Mouse (Mus musculus) T-helper 1 cell (primary cell): ENCODE results near the gene Zscan4d.
"Not testable (repeated sequence)": the region's sequence is repeated elsewhere in the genome, so short reads cannot be mapped to it uniquely, and the experiment has no call there.

Experiments
- in situ Hi-C: fragments of 300-600 bp; cut with MboI, MseI; formaldehyde crosslinking; loops from one replicate; pipeline ENCODE4 v1.15.1; 2025; ENCODE audit warnings: high pct_unique_total_duplicates

Zscan4d gene

DNA sequence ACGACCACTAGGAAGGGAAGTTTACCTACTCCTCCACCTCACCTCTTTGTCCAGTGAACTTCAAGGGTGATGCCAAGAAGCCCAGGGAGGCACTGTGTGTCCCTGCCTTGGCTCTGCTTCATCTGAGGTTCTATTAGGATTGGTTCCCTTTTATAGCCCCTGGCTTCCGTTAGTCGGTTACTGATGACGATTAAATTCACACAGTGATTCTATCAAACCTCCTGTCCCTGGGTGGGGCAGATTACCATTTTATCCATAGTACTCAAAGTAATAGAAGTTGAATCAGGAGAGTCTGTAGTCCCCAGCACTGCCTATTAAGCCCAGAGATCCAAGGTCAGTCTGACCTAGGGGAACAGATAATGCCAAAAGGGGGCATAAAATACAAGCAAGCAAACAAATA lies at the start of gene Zscan4d:
Gene Zscan4d (minus strand): TSS at position 101 of the 400 bp plus-strand sequence.
- in situ Hi-C loops: not testable (repeated sequence)

DNA sequence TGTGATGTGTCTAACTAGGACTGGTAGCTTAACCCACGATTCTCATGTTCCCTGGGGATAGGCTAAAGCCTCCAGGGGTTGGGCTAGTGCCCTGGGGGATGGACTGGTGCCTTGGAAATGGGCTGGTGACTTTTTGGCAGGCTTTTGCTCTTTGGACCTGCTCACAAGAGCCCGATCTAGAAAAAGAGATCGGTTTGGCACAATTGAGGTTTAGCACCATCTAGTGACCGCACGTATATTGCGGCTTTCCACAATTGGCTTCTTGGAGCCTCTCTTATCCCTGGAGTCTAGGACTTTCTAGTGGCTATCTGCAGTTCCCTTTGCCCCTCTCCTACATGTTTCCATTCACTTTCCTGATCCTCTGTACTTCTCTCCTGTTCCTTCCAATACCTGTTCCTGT lies 7.9 kb downstream of the Zscan4d start:
- in situ Hi-C loops: not testable (repeated sequence)
